Mouse (Mus musculus) kidney, postnatal 36 days (tissue): ENCODE measurements around the gene Mark4.

Experiments used
- DNase-seq, 2 experiments: peaks; one replicate each; pipeline ENCODE4 v3.0.0; 2021 to 2022; ENCODE audit warnings: mixed read lengths in 2 of 2

Gene Mark4

GRCm38 (mm10) chr7:19388699-19389413 lies 69.8 kb downstream of the Mark4 start:
- peak in 1 of 2 experiments; percentile 29 for DNase-seq

GRCm38 (mm10) chr7:19383708-19384107 lies 74.9 kb downstream of the Mark4 start:
- DNase-seq = no peak

GRCm38 (mm10) chr7:19382166-19382541 lies 76.5 kb downstream of the Mark4 start:
- DNase-seq = peak; percentile 20 to 62

GRCm38 (mm10) chr7:19381377-19382165 lies 77.0 kb downstream of the Mark4 start, which contains the start of gene Ercc2:
TSS of gene Ercc2 (plus strand) at chr7:19382010.
- DNase-seq = peak; percentile 99 to 100

GRCm38 (mm10) chr7:19378049-19378448 lies 80.6 kb downstream of the Mark4 start:
- DNase-seq = no peak

- DNase-seq = no peak
Measured at GRCm38 (mm10) chr7:19376019-19376418, 82.6 kb downstream of the Mark4 start.

GRCm38 (mm10) chr7:19375368-19375767 lies 83.3 kb downstream of the Mark4 start:
- no peak for DNase-seq
